Mouse (Mus musculus) embryonic fibroblast, embryonic 13.5 days (primary cell): ENCODE results near the gene Crat.

Experiments used
- CTCF ChIP-seq: IDR thresholded peaks from 2 replicates; pipeline ENCODE4 v1.5.1; 2011; ENCODE audit warnings: mild to moderate bottlenecking, control low read depth, low read length, moderate library complexity, borderline replicate concordance; ENCODE audit not compliant: insufficient read depth
- POLR2A ChIP-seq: IDR thresholded peaks from 2 replicates; pipeline ENCODE4 v1.6.1; 2011; ENCODE audit warnings: low read depth, mild to moderate bottlenecking, control low read depth, low read length, moderate library complexity

DNA sequence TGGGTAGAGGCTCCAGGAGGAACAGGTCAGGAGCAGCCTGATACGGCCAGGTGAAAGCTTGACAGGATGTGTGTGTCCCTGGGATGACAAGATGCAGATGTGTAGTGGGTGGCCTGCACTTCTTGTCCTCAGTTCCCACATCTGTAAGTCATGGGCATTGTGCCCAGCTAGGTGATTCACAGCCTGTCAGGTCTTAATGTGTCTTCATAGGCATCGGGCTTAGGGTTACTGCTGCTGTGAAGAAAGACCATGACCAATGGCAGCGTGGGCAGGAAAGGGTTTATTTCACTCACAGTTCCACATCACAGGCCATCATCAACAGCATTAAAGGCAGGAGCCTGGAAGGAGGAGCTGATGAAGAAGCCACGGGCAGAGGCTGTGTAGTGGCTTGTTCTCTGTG is 30.0 kb downstream of the Crat start:
- TF ChIP-seq CTCF (no peak), POLR2A (no peak)
